Mouse (Mus musculus) embryonic fibroblast, embryonic 13.5 days (primary cell): ENCODE measurements at regions not wholly inside any gene's neighbourhood (a gene's known extent, or its start where the extent isn't known, plus 50 kb on each side); places are given as distances from the start of the nearest gene placed in this dataset.

Experiments
- CTCF ChIP-seq: IDR thresholded peaks from 2 replicates; pipeline ENCODE4 v1.5.1; 2011; ENCODE audit warnings: mild to moderate bottlenecking, control low read depth, low read length, moderate library complexity, borderline replicate concordance; ENCODE audit not compliant: insufficient read depth
- POLR2A ChIP-seq: IDR thresholded peaks from 2 replicates; pipeline ENCODE4 v1.6.1; 2011; ENCODE audit warnings: low read depth, mild to moderate bottlenecking, control low read depth, low read length, moderate library complexity

DNA sequence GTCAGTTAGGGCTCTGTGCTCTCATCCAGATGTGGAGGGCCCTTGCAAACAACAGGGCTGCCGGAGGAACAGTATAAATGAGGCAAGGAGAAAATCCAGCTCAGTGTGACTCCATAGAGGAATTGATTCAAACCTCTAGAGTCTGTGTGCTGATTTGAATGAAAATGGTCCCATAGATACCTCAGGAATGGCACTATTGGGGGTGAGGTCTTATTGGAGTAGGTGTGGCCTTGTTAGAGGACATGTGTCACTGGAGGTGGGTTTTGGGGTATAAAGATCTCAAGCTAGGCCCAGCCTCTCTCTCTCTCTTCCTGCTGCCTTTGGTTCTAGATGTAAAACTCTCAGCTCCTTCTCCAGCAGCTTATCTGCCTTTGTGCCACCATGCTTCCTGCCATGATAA, 79.7 kb upstream of the Pgrmc2 start:
- no peak for TF ChIP-seq CTCF
- TF ChIP-seq POLR2A = no peak
